8 mouse cellular contexts compared by ENCODE assay signal in genomic region chr10:94689176-94689510, GRCm38 (mm10). TPM values are rescaled to one million over a fixed set of nuclear protein-coding genes. Genes with fewer than 3 reads are reported as not detected.
A peak's percentile ranks its signal among the peaks of the same experiment; 100 is the strongest.
DNase-seq lines count a peak whose midpoint lies in the region; ATAC-seq lines count a peak whose summit lies in the region.

No protein-coding gene starts in this region.

- peak overlapping the region; percentile 95 for H3K9ac ChIP-seq in kidney, embryonic 16.5 days (replicated peaks; ENCODE audit: low read length)
- H3K9ac ChIP-seq in midbrain, embryonic 16.5 days (ENCODE audit: low read depth, low read length): peak overlapping the region; percentile 82

- peak; percentile 33 for ATAC-seq in kidney, embryonic 16.5 days (ENCODE audit: low FRiP score, low TSS enrichment)
- no peak for ATAC-seq in midbrain, embryonic 16.5 days

- peak overlapping the region; percentile 74 for H3K4me3 ChIP-seq in kidney, embryonic 16.5 days (ENCODE audit: low read length)
- H3K4me3 ChIP-seq in midbrain, embryonic 16.5 days (ENCODE audit: low read depth, low read length): peak overlapping the region; percentile 96

- no peaks in the 10 kb centered on the region for H3K27me3 ChIP-seq in kidney, embryonic 16.5 days (ENCODE audit: insufficient read depth, low read length)
- no peaks in the 10 kb centered on the region for H3K27me3 ChIP-seq in midbrain, embryonic 16.5 days (ENCODE audit: control insufficient read depth, insufficient read depth, low read depth, low read length)

- peaks cover 5% of the 10 kb centered on the region; the same call in 1 of the 2 replicates for H3K9me3 ChIP-seq in kidney, embryonic 16.5 days (ENCODE audit: low read length)
- no peaks in the 10 kb centered on the region for H3K9me3 ChIP-seq in midbrain, embryonic 16.5 days (replicated peaks; ENCODE audit: control insufficient read depth, low read length, poor library complexity, severe bottlenecking)

- DNase-seq in kidney, adult 18-20 months: no peak
- peak; percentile 17 for DNase-seq in brain, adult 2 months (ENCODE audit: low read depth, low spot score)
- DNase-seq in induced T-regulatory cell, adult 2 months (ENCODE audit: low read depth): peak; percentile 82
- no peak for DNase-seq in cerebellum, postnatal 4 days (ENCODE audit: low spot score in 2 of 2)
- no peak for DNase-seq in retina, embryonic 14.5 days (ENCODE audit: low spot score)
- no peak for DNase-seq in adrenal gland, postnatal 25 days

- H3K4me2 ChIP-seq in kidney, embryonic 16.5 days (replicated peaks; ENCODE audit: low read depth, low read length): peak overlapping the region; percentile 88
- H3K4me2 ChIP-seq in midbrain, embryonic 16.5 days (ENCODE audit: low read length): peak overlapping the region; percentile 89

- 0% methylated on average over 7 of the region's 7 CpGs for WGBS in kidney, embryonic 16.5 days
- WGBS in midbrain, embryonic 16.5 days: 0% methylated on average over 7 of the region's 7 CpGs

- H3K4me1 ChIP-seq in kidney, embryonic 16.5 days (ENCODE audit: insufficient read depth, low read length): peaks cover 14% of the 10 kb centered on the region
- H3K4me1 ChIP-seq in midbrain, embryonic 16.5 days (ENCODE audit: control insufficient read depth, insufficient read depth, low read length): peaks cover 17% of the 10 kb centered on the region

- H3K27ac ChIP-seq in kidney, embryonic 16.5 days (ENCODE audit: low read length): peak overlapping the region; percentile 80
- peak overlapping the region; percentile 93 for H3K27ac ChIP-seq in midbrain, embryonic 16.5 days (ENCODE audit: low read length)

- H3K36me3 ChIP-seq in kidney, embryonic 16.5 days (ENCODE audit: insufficient read depth, low read length): 0 out of 2 replicates have a peak, but pooled peaks cover 2% of the 10 kb centered on the region
- no peaks in the 10 kb centered on the region for H3K36me3 ChIP-seq in midbrain, embryonic 16.5 days (ENCODE audit: control insufficient read depth, insufficient read depth, low read length)

RNA-seq across cellular contexts. Expression of gene Cep83, which starts 0.7 kb away (rescaled TPM):
- polyA plus RNA-seq in kidney, embryonic 16.5 days (2015; fragmentation: Nextera tagmentation; extraction: Ambion mirVana): 12.9 and 14.6 TPM in 2 replicates
- polyA plus RNA-seq in midbrain, embryonic 16.5 days (2015; fragmentation: Nextera tagmentation; extraction: Ambion mirVana): 16.3 and 19.2 TPM in 2 replicates
- 10.9 and 12.7 TPM in 2 replicates for total RNA-seq in adrenal gland, postnatal 25 days (2021)

Comparison
In these comparisons a context has a peak if more than half of its experiments do, and no peak if none do; other contexts are left out.
1. DNase-seq: peak in brain, adult 2 months (single experiment) and induced T-regulatory cell, adult 2 months (single experiment); none in kidney, adult 18-20 months (single experiment), cerebellum, postnatal 4 days (0 of 2), retina, embryonic 14.5 days (single experiment) and adrenal gland, postnatal 25 days (single experiment).